Mouse (Mus musculus) heart, embryonic 11.5 days (tissue): ENCODE measurements at regions not wholly inside any gene's neighbourhood (a gene's known extent, or its start where the extent isn't known, plus 50 kb on each side); places are given as distances from the start of the nearest gene placed in this dataset.

Experiments used
- ATAC-seq: fragments of 200-750 bp; cut with Nextera tagmentation; replicated peaks from 2 replicates; pipeline ENCODE4 v1.8.0; 2017; ENCODE audit warnings: moderate library complexity; ENCODE audit not compliant: insufficient number of reproducible peaks, low FRiP score, low TSS enrichment
- H3K27ac ChIP-seq: fragments of 300-500 bp; sonication (generic); 2 replicates; pipeline ENCODE4 v1.5.1; 2014; ENCODE audit warnings: mild to moderate bottlenecking, low read depth, low read length
- H3K27me3 ChIP-seq: fragments of 300-500 bp; sonication (generic); 2 replicates; pipeline ENCODE4 v1.6.1; 2014; ENCODE audit warnings: mild to moderate bottlenecking, low read length, mixed read lengths; ENCODE audit not compliant: control insufficient read depth, insufficient read depth
- H3K36me3 ChIP-seq: fragments of 300-500 bp; sonication (generic); 2 replicates; pipeline ENCODE4 v1.6.1; 2014; ENCODE audit warnings: mild to moderate bottlenecking, low read length, moderate library complexity, mixed read lengths; ENCODE audit not compliant: control insufficient read depth, insufficient read depth
- H3K4me1 ChIP-seq: fragments of 300-500 bp; sonication (generic); 2 replicates; pipeline ENCODE4 v1.6.1; 2014; ENCODE audit warnings: low read length; ENCODE audit not compliant: control insufficient read depth, insufficient read depth
- H3K4me2 ChIP-seq: fragments of 300-500 bp; sonication (generic); 2 replicates; pipeline ENCODE4 v1.6.1; 2014; ENCODE audit warnings: mild to moderate bottlenecking, moderate library complexity
- H3K4me3 ChIP-seq: fragments of 300-500 bp; sonication (generic); 2 replicates; pipeline ENCODE4 v1.5.1; 2014; ENCODE audit warnings: low read depth, low read length
- H3K9ac ChIP-seq: fragments of 300-500 bp; sonication (generic); 2 replicates; pipeline ENCODE4 v1.6.1; 2014; ENCODE audit warnings: mild to moderate bottlenecking, low read depth, low read length, moderate library complexity
- H3K9me3 ChIP-seq: fragments of 300-500 bp; sonication (generic); replicated peaks from 2 replicates; pipeline ENCODE4 v1.6.1; 2016; ENCODE audit warnings: low read length; ENCODE audit not compliant: control insufficient read depth
- WGBS: fragments of 180-500 bp; shearing (Covaris S2); extraction: QIAGEN DNeasy Blood & Tissue Kit; methylation state at CpG from one replicate; pipeline ENCODE4 v1.1.7; 2014; ENCODE audit not compliant: insufficient replicate concordance; 5-methylcytosine and 5-hydroxymethylcytosine counted together

DNA sequence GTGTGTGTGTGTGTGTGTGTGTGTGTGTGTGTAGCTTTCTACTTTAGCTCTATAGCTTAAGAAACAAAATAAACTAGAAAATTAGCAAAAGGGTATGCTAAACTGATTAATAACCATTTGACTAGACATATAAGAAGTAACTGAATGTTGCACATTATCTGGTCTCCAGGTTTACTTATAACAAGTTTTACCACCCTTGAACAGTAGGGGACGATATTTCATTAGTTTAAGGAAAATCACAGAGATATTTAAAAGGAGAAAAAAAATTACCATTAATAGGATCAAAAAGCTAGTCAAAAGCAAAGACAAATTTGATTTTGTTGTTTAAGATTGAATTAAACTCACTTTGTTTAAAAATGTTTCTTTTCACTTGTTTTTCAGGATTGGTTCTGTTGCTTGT, 349.5 kb upstream of the Itga1 start:
- no peak overlapping the region for H3K27ac ChIP-seq
- no peaks in the 10 kb centered on the region for H3K9me3 ChIP-seq
- H3K4me1 ChIP-seq, result no peaks in the 10 kb centered on the region
- H3K9ac ChIP-seq, result no peak overlapping the region
- no peak overlapping the region for H3K4me3 ChIP-seq
- ATAC-seq, result no peak
- WGBS, result 19% methylated on average over 1 of the region's 1 CpGs
- H3K36me3 ChIP-seq, result no peaks in the 10 kb centered on the region
- no peak overlapping the region for H3K4me2 ChIP-seq
- no peaks in the 10 kb centered on the region for H3K27me3 ChIP-seq

- no peaks in the 10 kb centered on the region for H3K27me3 ChIP-seq
- ATAC-seq, result no peak
- no peaks in the 10 kb centered on the region for H3K9me3 ChIP-seq
- H3K4me1 ChIP-seq, result no peaks in the 10 kb centered on the region
- H3K9ac ChIP-seq, result no peak overlapping the region
- no peak overlapping the region for H3K4me2 ChIP-seq
- no peak overlapping the region for H3K27ac ChIP-seq
- no peaks in the 10 kb centered on the region for H3K36me3 ChIP-seq
- no peak overlapping the region for H3K4me3 ChIP-seq
- 72% methylated on average over 12 of the region's 12 CpGs for WGBS
These were observed 325.6 kb upstream of the Itga1 start for GRCm38 (mm10) chr13:115427091-115428033.

- no peaks in the 10 kb centered on the region for H3K36me3 ChIP-seq
- H3K4me2 ChIP-seq, result no peak overlapping the region
- no peaks in the 10 kb centered on the region for H3K9me3 ChIP-seq
- H3K27ac ChIP-seq, result no peak overlapping the region
- no peak overlapping the region for H3K4me3 ChIP-seq
- WGBS, result 69% methylated on average over 8 of the region's 8 CpGs
- no peaks in the 10 kb centered on the region for H3K4me1 ChIP-seq
- H3K27me3 ChIP-seq, result no peaks in the 10 kb centered on the region
- no peak overlapping the region for H3K9ac ChIP-seq
- no peak for ATAC-seq
These were observed 324.1 kb upstream of the Itga1 start for GRCm38 (mm10) chr13:115425610-115426562.

- H3K9ac ChIP-seq, result no peak overlapping the region
- no peaks in the 10 kb centered on the region for H3K27me3 ChIP-seq
- no peaks in the 10 kb centered on the region for H3K4me1 ChIP-seq
- no peak overlapping the region for H3K4me2 ChIP-seq
- no peaks in the 10 kb centered on the region for H3K9me3 ChIP-seq
- no peak overlapping the region for H3K27ac ChIP-seq
- H3K4me3 ChIP-seq, result no peak overlapping the region
- WGBS, result 76% methylated on average over 3 of the region's 3 CpGs
- no peak for ATAC-seq
- no peaks in the 10 kb centered on the region for H3K36me3 ChIP-seq
These were observed 322.0 kb upstream of the Itga1 start for GRCm38 (mm10) chr13:115423761-115424160.

DNA sequence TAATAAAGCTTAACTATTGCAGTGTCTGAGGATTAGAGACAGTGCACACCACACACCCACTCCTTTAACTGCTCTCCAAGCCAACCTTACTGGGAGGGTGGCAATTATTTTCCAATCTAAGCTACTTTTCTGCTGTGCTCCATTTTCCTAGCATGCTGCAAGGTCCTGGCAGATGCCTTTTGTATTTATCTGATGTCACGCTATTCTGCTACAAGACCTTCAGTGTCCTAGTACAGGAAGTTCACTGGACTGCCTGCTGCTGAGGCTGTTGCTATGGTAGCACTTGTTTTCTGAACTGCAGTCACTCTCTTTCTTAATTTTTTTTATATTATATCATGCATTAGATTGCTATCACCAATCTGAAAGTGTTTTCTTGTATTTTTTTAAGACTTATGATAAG, 319.7 kb upstream of the Itga1 start:
- no peak for ATAC-seq
- 42% methylated on average over 1 of the region's 1 CpGs for WGBS
- H3K27ac ChIP-seq, result no peak overlapping the region

GRCm38 (mm10) chr13:115417829-115418228, 316.1 kb upstream of the Itga1 start:
- no peak overlapping the region for H3K9ac ChIP-seq

More for the DNA sequence above, 319.7 kb upstream of the Itga1 start:
- H3K36me3 ChIP-seq, result no peaks in the 10 kb centered on the region
- no peak overlapping the region for H3K4me3 ChIP-seq
- no peaks in the 10 kb centered on the region for H3K4me1 ChIP-seq
- H3K4me2 ChIP-seq, result no peak overlapping the region
- H3K27me3 ChIP-seq, result no peaks in the 10 kb centered on the region
- no peaks in the 10 kb centered on the region for H3K9me3 ChIP-seq
- H3K9ac ChIP-seq, result no peak overlapping the region

GRCm38 (mm10) chr13:115413721-115414531, 312.2 kb upstream of the Itga1 start:
- H3K36me3 ChIP-seq, result no peaks in the 10 kb centered on the region
- ATAC-seq, result no peak
- no peak overlapping the region for H3K4me2 ChIP-seq
- no peaks in the 10 kb centered on the region for H3K27me3 ChIP-seq
- H3K9ac ChIP-seq, result no peak overlapping the region
- H3K9me3 ChIP-seq, result no peaks in the 10 kb centered on the region
- H3K4me1 ChIP-seq, result no peaks in the 10 kb centered on the region
- no peak overlapping the region for H3K4me3 ChIP-seq
- 75% methylated on average over 9 of the region's 9 CpGs for WGBS
- no peak overlapping the region for H3K27ac ChIP-seq

More at GRCm38 (mm10) chr13:115417829-115418228, 316.1 kb upstream of the Itga1 start:
- no peaks in the 10 kb centered on the region for H3K36me3 ChIP-seq
- H3K27me3 ChIP-seq, result no peaks in the 10 kb centered on the region
- H3K4me1 ChIP-seq, result no peaks in the 10 kb centered on the region
- no peak overlapping the region for H3K4me2 ChIP-seq
- 77% methylated on average over 4 of the region's 4 CpGs for WGBS
- no peak overlapping the region for H3K4me3 ChIP-seq
- ATAC-seq, result no peak
- no peaks in the 10 kb centered on the region for H3K9me3 ChIP-seq
- H3K27ac ChIP-seq, result no peak overlapping the region

DNA sequence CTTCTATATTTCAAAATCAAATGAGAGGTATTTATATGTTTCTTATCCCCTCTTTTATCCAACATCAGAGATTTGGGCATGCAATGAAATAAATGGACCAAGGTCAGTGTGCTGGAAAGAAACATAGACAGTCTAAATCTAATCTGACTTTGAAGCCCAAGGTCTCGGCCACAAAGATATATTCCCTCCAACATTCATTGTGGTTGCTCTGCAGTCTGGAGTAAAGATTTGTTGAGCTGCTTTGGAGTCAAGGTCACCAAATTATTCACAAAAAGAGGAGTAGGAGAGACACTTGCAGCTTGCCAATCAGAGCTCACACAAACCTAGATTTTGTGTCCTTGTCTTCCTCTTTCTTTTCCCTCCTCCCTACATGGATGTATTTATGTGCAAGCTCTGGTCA, 304.2 kb upstream of the Itga1 start:
- no peak for ATAC-seq
- no peak overlapping the region for H3K27ac ChIP-seq
- no peaks in the 10 kb centered on the region for H3K36me3 ChIP-seq
- H3K9me3 ChIP-seq, result no peaks in the 10 kb centered on the region
- no peak overlapping the region for H3K9ac ChIP-seq
- H3K4me1 ChIP-seq, result no peaks in the 10 kb centered on the region
- no peaks in the 10 kb centered on the region for H3K27me3 ChIP-seq
- WGBS, result 73% methylated on average over 1 of the region's 1 CpGs
- no peak overlapping the region for H3K4me3 ChIP-seq
- no peak overlapping the region for H3K4me2 ChIP-seq
